Mouse (Mus musculus): ENCODE data around the gene Apbb2. TPM values are rescaled to one million over a fixed set of nuclear protein-coding genes. Genes with fewer than 3 reads are reported as not detected.

The Apbb2 gene
- total and polyA plus RNA-seq, 3 experiments: 26.7 to 40.0 (median 39.9) TPM

- Histone ChIP-seq H3K27me3 (ENCODE audit: control insufficient read depth, insufficient read depth, low read length) (no peaks in the 10 kb centered on the region), H3K27ac (no peak overlapping the region), H3K36me3 (ENCODE audit: control insufficient read depth, insufficient read depth, low read length) (no peaks in the 10 kb centered on the region), H3K4me1 (ENCODE audit: control insufficient read depth, insufficient read depth, low read length) (no peaks in the 10 kb centered on the region), H3K79me2 (replicated peaks; ENCODE audit: control insufficient read depth, insufficient read depth, low read length) (no peaks in the 10 kb centered on the region), H3K9ac (ENCODE audit: low read depth, low read length) (no peak overlapping the region), H3K4me3 (no peak overlapping the region)
- intact Hi-C loops (cut with DNase I): loop anchor here (10.0 kb wide), 1 partner anchor 243 kb away; no protein-coding TSS in a partner anchor
- WGBS: 31% methylated on average over 7 of the region's 7 CpGs
- TF ChIP-seq CTCF (IDR thresholded peaks at IDR 0.05): no peak
- no peak for TF ChIP-seq EP300 (IDR thresholded peaks at IDR 0.05; ENCODE audit: insufficient read depth, low read depth, low read length)
- no peak for TF ChIP-seq POLR2A (IDR thresholded peaks at IDR 0.05; ENCODE audit: insufficient read depth, low read depth, low read length)
- no peak for DNase-seq
Measured at GRCm38 (mm10) chr5:66627805-66628204, 9.2 kb upstream of the Apbb2 start.

GRCm38 (mm10) chr5:66620191-66620625, 1.6 kb upstream of the Apbb2 start:
- intact Hi-C loops (cut with DNase I): loop anchor here (1.0 to 10.0 kb wide), 3 partner anchors 37 to 235 kb away; no protein-coding TSS in a partner anchor
- Histone ChIP-seq H3K79me2 (replicated peaks; ENCODE audit: control insufficient read depth, insufficient read depth, low read length) (peaks cover 2% of the 10 kb centered on the region), H3K27ac (peak overlapping the region; percentile 75), H3K36me3 (ENCODE audit: control insufficient read depth, insufficient read depth, low read length) (no peaks in the 10 kb centered on the region; the same call in none of the 2 replicates), H3K9ac (ENCODE audit: low read depth, low read length) (peak overlapping the region; percentile 42), H3K4me1 (ENCODE audit: control insufficient read depth, insufficient read depth, low read length) (peaks cover 7% of the 10 kb centered on the region), H3K4me3 (peak overlapping the region; percentile 44), H3K27me3 (ENCODE audit: control insufficient read depth, insufficient read depth, low read length) (no peaks in the 10 kb centered on the region)
- under 1% methylated on average over 41 of the region's 41 CpGs for WGBS
- TF ChIP-seq EP300 (IDR thresholded peaks at IDR 0.05; ENCODE audit: insufficient read depth, low read depth, low read length) (0 out of 2 replicates have a peak, but pooled peaks have one; percentile 56), POLR2A (IDR thresholded peaks at IDR 0.05; ENCODE audit: insufficient read depth, low read depth, low read length) (0 out of 2 replicates have a peak, but pooled peaks have one; percentile 23), CTCF (IDR thresholded peaks at IDR 0.05) (peak; percentile 88)
- DNase-seq: peak; percentile 92

GRCm38 (mm10) chr5:66619675-66620074, 1.1 kb upstream of the Apbb2 start:
- TF ChIP-seq CTCF (IDR thresholded peaks at IDR 0.05) (no peak), EP300 (IDR thresholded peaks at IDR 0.05; ENCODE audit: insufficient read depth, low read depth, low read length) (no peak), POLR2A (IDR thresholded peaks at IDR 0.05; ENCODE audit: insufficient read depth, low read depth, low read length) (no peak)
- H3K4me3 ChIP-seq: peak overlapping the region; percentile 44
- H3K27ac ChIP-seq: peak overlapping the region; percentile 75
- H3K9ac ChIP-seq (ENCODE audit: low read depth, low read length): peak overlapping the region; percentile 42
- H3K79me2 ChIP-seq (replicated peaks; ENCODE audit: control insufficient read depth, insufficient read depth, low read length): peaks cover 2% of the 10 kb centered on the region
- no peaks in the 10 kb centered on the region for H3K27me3 ChIP-seq (ENCODE audit: control insufficient read depth, insufficient read depth, low read length)
- WGBS: 46% methylated on average over 8 of the region's 8 CpGs
- DNase-seq: no peak
- intact Hi-C loops (cut with DNase I): loop anchor here (1.0 to 10.0 kb wide), 5 partner anchors 17 to 235 kb away; no protein-coding TSS in a partner anchor
- H3K4me1 ChIP-seq (ENCODE audit: control insufficient read depth, insufficient read depth, low read length): peaks cover 11% of the 10 kb centered on the region
- H3K36me3 ChIP-seq (ENCODE audit: control insufficient read depth, insufficient read depth, low read length): no peaks in the 10 kb centered on the region; the same call in none of the 2 replicates

GRCm38 (mm10) chr5:66619195-66619594, 611 bp upstream of the Apbb2 start:
- intact Hi-C loops (cut with DNase I): loop anchor here (2.0 kb wide), 2 partner anchors 16 to 58 kb away; no protein-coding TSS in a partner anchor
- peaks cover 2% of the 10 kb centered on the region for H3K79me2 ChIP-seq (replicated peaks; ENCODE audit: control insufficient read depth, insufficient read depth, low read length)
- WGBS: 44% methylated on average over 11 of the region's 11 CpGs
- peaks cover 16% of the 10 kb centered on the region for H3K4me1 ChIP-seq (ENCODE audit: control insufficient read depth, insufficient read depth, low read length)
- H3K27ac ChIP-seq: peak overlapping the region; percentile 69
- no peaks in the 10 kb centered on the region for H3K27me3 ChIP-seq (ENCODE audit: control insufficient read depth, insufficient read depth, low read length)
- TF ChIP-seq POLR2A (IDR thresholded peaks at IDR 0.05; ENCODE audit: insufficient read depth, low read depth, low read length) (no peak), CTCF (IDR thresholded peaks at IDR 0.05) (no peak), EP300 (IDR thresholded peaks at IDR 0.05; ENCODE audit: insufficient read depth, low read depth, low read length) (no peak)
- 0 out of 2 replicates have a peak overlapping the region, but pooled peaks have one; percentile 2 for H3K9ac ChIP-seq (ENCODE audit: low read depth, low read length)
- H3K4me3 ChIP-seq: no peak overlapping the region
- peak in 1 of 2 experiments; percentile 8 for DNase-seq
- H3K36me3 ChIP-seq (ENCODE audit: control insufficient read depth, insufficient read depth, low read length): peaks cover 3% of the 10 kb centered on the region

- Histone ChIP-seq H3K27ac (peak overlapping the region; percentile 93), H3K4me1 (ENCODE audit: control insufficient read depth, insufficient read depth, low read length) (peaks cover 22% of the 10 kb centered on the region), H3K36me3 (ENCODE audit: control insufficient read depth, insufficient read depth, low read length) (peaks cover 7% of the 10 kb centered on the region), H3K4me3 (peak overlapping the region; percentile 92), H3K79me2 (replicated peaks; ENCODE audit: control insufficient read depth, insufficient read depth, low read length) (peaks cover 2% of the 10 kb centered on the region), H3K9ac (ENCODE audit: low read depth, low read length) (peak overlapping the region; percentile 93), H3K27me3 (ENCODE audit: control insufficient read depth, insufficient read depth, low read length) (no peaks in the 10 kb centered on the region)
- TF ChIP-seq EP300 (IDR thresholded peaks at IDR 0.05; ENCODE audit: insufficient read depth, low read depth, low read length): no peak
- no peak for TF ChIP-seq POLR2A (IDR thresholded peaks at IDR 0.05; ENCODE audit: insufficient read depth, low read depth, low read length)
- TF ChIP-seq CTCF (IDR thresholded peaks at IDR 0.05): no peak
- intact Hi-C loops (cut with DNase I): loop anchor here (1.0 to 2.0 kb wide), 3 partner anchors 15 to 57 kb away; no protein-coding TSS in a partner anchor
- WGBS: under 1% methylated on average over 54 of the region's 54 CpGs
- peak in 1 of 2 experiments; percentile 75 for DNase-seq
Measured at GRCm38 (mm10) chr5:66617921-66618460, 593 bp downstream of the Apbb2 start.

GRCm38 (mm10) chr5:66614940-66615339, 3.6 kb downstream of the Apbb2 start:
- Histone ChIP-seq H3K4me3 (no peak overlapping the region), H3K79me2 (replicated peaks; ENCODE audit: control insufficient read depth, insufficient read depth, low read length) (peaks cover 8% of the 10 kb centered on the region), H3K27me3 (ENCODE audit: control insufficient read depth, insufficient read depth, low read length) (no peaks in the 10 kb centered on the region), H3K4me1 (ENCODE audit: control insufficient read depth, insufficient read depth, low read length) (peaks cover 30% of the 10 kb centered on the region), H3K27ac (peak overlapping the region; percentile 61), H3K9ac (ENCODE audit: low read depth, low read length) (no peak overlapping the region), H3K36me3 (ENCODE audit: control insufficient read depth, insufficient read depth, low read length) (peaks cover 18% of the 10 kb centered on the region)
- TF ChIP-seq EP300 (IDR thresholded peaks at IDR 0.05; ENCODE audit: insufficient read depth, low read depth, low read length) (no peak), CTCF (IDR thresholded peaks at IDR 0.05) (no peak), POLR2A (IDR thresholded peaks at IDR 0.05; ENCODE audit: insufficient read depth, low read depth, low read length) (no peak)
- DNase-seq: peak in 1 of 2 experiments; percentile 18
- 36% methylated on average over 4 of the region's 4 CpGs for WGBS
- intact Hi-C loops (cut with DNase I): no loop called here
